Comparison of ENCODE assay signal across 9 mouse cellular contexts in the genomic region with DNA sequence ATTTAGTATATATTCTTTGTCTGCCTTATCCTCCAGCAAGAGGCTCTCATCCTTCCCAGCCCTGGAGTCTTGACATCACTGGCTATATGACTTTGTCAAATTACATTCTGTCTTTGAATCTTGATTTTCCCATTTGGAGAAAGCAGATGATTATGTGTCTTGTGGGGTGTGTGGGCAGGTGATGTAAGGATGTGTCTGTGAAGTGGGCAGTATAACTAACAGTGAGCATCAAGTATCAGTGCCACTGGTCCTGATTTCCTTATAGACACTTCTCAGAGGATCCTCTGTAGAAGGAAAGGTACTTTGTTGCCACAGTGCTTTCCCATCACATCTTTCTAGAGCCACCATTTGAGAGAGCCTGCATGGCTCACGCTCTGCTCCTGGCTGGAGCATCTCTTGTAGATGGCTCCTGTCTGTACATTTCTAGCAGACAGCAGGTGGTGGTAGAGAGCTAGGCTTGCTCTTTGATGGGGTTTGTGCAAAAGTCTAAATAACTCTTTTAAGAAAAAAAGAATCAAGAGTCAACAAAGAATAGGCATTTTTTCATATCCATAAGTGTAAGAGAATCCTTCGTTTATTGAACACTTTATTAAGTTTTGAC. TPM values are rescaled to one million over a fixed set of nuclear protein-coding genes. Genes with fewer than 3 reads are reported as not detected.
DNase-seq lines count a peak whose midpoint lies in the region; ATAC-seq and TF ChIP-seq lines count a peak whose summit lies in the region.
"Not testable (repeated sequence)": the region's sequence is repeated elsewhere in the genome, so short reads cannot be mapped to it uniquely, and the experiment has no call there.
"Had no signal": no experiment of that assay in that cellular context is flagged by ENCODE, and none has a peak within 500 bp of the region (broad histone marks: within the 10 kb centered on the region; RNA-seq: fewer than 3 reads in every experiment).

No protein-coding gene starts in this region.

- not testable (repeated sequence) for H3K36me3 ChIP-seq in intestine, postnatal 0 days (ENCODE audit: control insufficient read depth, insufficient read depth); neural tube, embryonic 15.5 days

- not testable (repeated sequence) for H3K4me2 ChIP-seq in intestine, postnatal 0 days (replicated peaks; ENCODE audit: low read depth); neural tube, embryonic 15.5 days

- H3K27me3 ChIP-seq in intestine, postnatal 0 days (replicated peaks; ENCODE audit: control insufficient read depth, insufficient read depth, low read length); neural tube, embryonic 15.5 days (replicated peaks): not testable (repeated sequence)

- H3K9me3 ChIP-seq in intestine, postnatal 0 days (ENCODE audit: control insufficient read depth); neural tube, embryonic 15.5 days (replicated peaks): not testable (repeated sequence)

- H3K4me1 ChIP-seq in cortical plate, adult 2 months (ENCODE audit: control insufficient read depth, insufficient read depth, low read length); intestine, postnatal 0 days (replicated peaks; ENCODE audit: control insufficient read depth, insufficient read depth, low read length); neural tube, embryonic 15.5 days: not testable (repeated sequence)

- not testable (repeated sequence) for H3K9ac ChIP-seq in intestine, postnatal 0 days (ENCODE audit: low read depth, low read length); neural tube, embryonic 15.5 days (replicated peaks)

- peak; percentile 36 for DNase-seq in adrenal gland, adult 2 months
- DNase-seq in heart, adult 18-20 months = peak; percentile 13 to 51
- DNase-seq in layer of hippocampus, postnatal 10 days (ENCODE audit: low spot score in 2 of 2) = peak; percentile 70 to 77
- DNase-seq in lung, postnatal 10 days = peak; percentile 54
- DNase-seq in thymus, postnatal 14 days = peak; percentile 34

- not testable (repeated sequence) for H3K4me3 ChIP-seq in cortical plate, adult 2 months (ENCODE audit: insufficient read depth, low read length); intestine, postnatal 0 days (ENCODE audit: low read depth, low read length); neural tube, embryonic 15.5 days (replicated peaks)

- not testable (repeated sequence) for ATAC-seq in intestine, postnatal 0 days
- peak; percentile 87 for ATAC-seq in neural tube, embryonic 15.5 days (ENCODE audit: low FRiP score)

- TF ChIP-seq CTCF in cortical plate, adult 2 months (IDR thresholded peaks at IDR 0.05; ENCODE audit: extremely low read depth, insufficient read depth, low read length) = peak; percentile 21; the same call in 1 of the 2 replicates
- peak; percentile 60 for TF ChIP-seq CTCF in intestine, postnatal 0 days (IDR thresholded peaks at IDR 0.05; ENCODE audit: low read depth)

- not testable (repeated sequence) for TF ChIP-seq POLR2A in cortical plate, adult 2 months (IDR thresholded peaks at IDR 0.05; ENCODE audit: extremely low read depth, insufficient read depth, low read length)

- H3K27ac ChIP-seq in cortical plate, adult 2 months (ENCODE audit: insufficient read depth, low read length); intestine, postnatal 0 days (ENCODE audit: low read depth, low read length); neural tube, embryonic 15.5 days (replicated peaks): not testable (repeated sequence)

- 81% methylated on average over 1 of the region's 2 CpGs for WGBS in intestine, postnatal 0 days
- WGBS in neural tube, embryonic 15.5 days = 60% methylated on average over 2 of the region's 2 CpGs

RNA-seq across cellular contexts. Expression of a gene that starts 20.5 kb away (rescaled TPM):
- total RNA-seq in adrenal gland, adult 2 months (2021) = 10 to 100 TPM; 33.2 to 35.1 TPM
- polyA plus RNA-seq in adrenal gland, adult 2 months (2012; rRNA removed) = 1.5 and 1.8 TPM in 2 replicates
- 10.6 and 14.3 TPM in 2 replicates for polyA plus RNA-seq in cortical plate, adult 2 months (2012; rRNA removed)
- 10 to 100 TPM; 16.1 to 20.2 TPM for total RNA-seq in heart, adult 18-20 months (2021)
- polyA plus RNA-seq in intestine, postnatal 0 days (2015; fragmentation: Nextera tagmentation; extraction: Ambion mirVana) = 29.1 and 32.2 TPM in 2 replicates
- total RNA-seq in layer of hippocampus, postnatal 10 days (2021) = 10 to 100 TPM; 28.2 to 51.8 TPM
- polyA plus RNA-seq in neural tube, embryonic 15.5 days (2015; fragmentation: Nextera tagmentation; extraction: Ambion mirVana) = 17.2 and 21.6 TPM in 2 replicates

RNA-seq across cellular contexts. Expression of a gene that starts 31.8 kb away (rescaled TPM):
- not detected for total RNA-seq in adrenal gland, adult 2 months (2021)
- not detected in 2 replicates for polyA plus RNA-seq in adrenal gland, adult 2 months (2012; rRNA removed)
- polyA plus RNA-seq in cortical plate, adult 2 months (2012; rRNA removed) = not detected in 2 replicates
- 1 to 10 TPM in 1 of 2 experiments, not detected in 1; 1.9 TPM for total RNA-seq in heart, adult 18-20 months (2021)
- polyA plus RNA-seq in intestine, postnatal 0 days (2015; fragmentation: Nextera tagmentation; extraction: Ambion mirVana) = 0.69 and 2.1 TPM in 2 replicates
- not detected for total RNA-seq in layer of hippocampus, postnatal 10 days (2021)
- 0.61 and 1.3 TPM in 2 replicates for polyA plus RNA-seq in neural tube, embryonic 15.5 days (2015; fragmentation: Nextera tagmentation; extraction: Ambion mirVana)
- total RNA-seq: gastrocnemius, postnatal 25 days had no signal

RNA-seq across cellular contexts. Expression of a gene that starts 32.0 kb away (rescaled TPM):
- total RNA-seq in adrenal gland, adult 2 months (2021) = 1 to 10 TPM; 1.6 to 3.1 TPM
- polyA plus RNA-seq in adrenal gland, adult 2 months (2012; rRNA removed) = 1.6 and 1.7 TPM in 2 replicates
- polyA plus RNA-seq in cortical plate, adult 2 months (2012; rRNA removed) = 2.7 and 3.0 TPM in 2 replicates
- total RNA-seq in heart, adult 18-20 months (2021) = 1 to 10 TPM in 1 of 2 experiments, under 1 TPM in 1; 0.79 to 1.8 TPM
- polyA plus RNA-seq in intestine, postnatal 0 days (2015; fragmentation: Nextera tagmentation; extraction: Ambion mirVana) = 8.0 and 8.2 TPM in 2 replicates
- under 1 TPM in 1 of 2 experiments, not detected in 1; 0.87 TPM for total RNA-seq in layer of hippocampus, postnatal 10 days (2021)
- 1.9 and 3.3 TPM in 2 replicates for polyA plus RNA-seq in neural tube, embryonic 15.5 days (2015; fragmentation: Nextera tagmentation; extraction: Ambion mirVana)
- total RNA-seq: gastrocnemius, postnatal 25 days had no signal
